Mouse (Mus musculus) thymus, adult 2 months (tissue): ENCODE measurements around the gene Fgd1.

Experiments
- CTCF ChIP-seq: fragments of 200-500 bp; IDR thresholded peaks from 2 replicates; pipeline ENCODE4 v1.5.1; 2012; ENCODE audit warnings: mild to moderate bottlenecking, control low read depth, low read length, moderate library complexity, borderline replicate concordance; ENCODE audit not compliant: control insufficient read depth, poor library complexity, insufficient read depth; ENCODE audit errors: extremely low read depth
- POLR2A ChIP-seq: fragments of 200-500 bp; IDR thresholded peaks from 2 replicates; pipeline ENCODE4 v1.6.1; 2012; ENCODE audit warnings: mild to moderate bottlenecking, low read length, control low read depth, moderate library complexity; ENCODE audit not compliant: control insufficient read depth, poor library complexity, insufficient read depth; ENCODE audit errors: extremely low read depth

- no peak for TF ChIP-seq CTCF
- no peak for TF ChIP-seq POLR2A
Measured at GRCm38 (mm10) chrX:151049661-151050215, 3.8 kb downstream of the Fgd1 start.
